Mouse (Mus musculus) olfactory bulb, adult 2 months (tissue): ENCODE data around the gene Hnf1b.

Experiments
- CTCF ChIP-seq: fragments of 200-500 bp; IDR thresholded peaks from 2 replicates; pipeline ENCODE4 v1.5.1; 2012; ENCODE audit warnings: low read depth, mild to moderate bottlenecking, low read length, moderate library complexity; ENCODE audit not compliant: insufficient read depth
- POLR2A ChIP-seq: fragments of 200-500 bp; IDR thresholded peaks from 2 replicates; pipeline ENCODE4 v1.6.1; 2012; ENCODE audit warnings: mild to moderate bottlenecking, low read depth, low read length, moderate library complexity; ENCODE audit not compliant: insufficient read depth

DNA sequence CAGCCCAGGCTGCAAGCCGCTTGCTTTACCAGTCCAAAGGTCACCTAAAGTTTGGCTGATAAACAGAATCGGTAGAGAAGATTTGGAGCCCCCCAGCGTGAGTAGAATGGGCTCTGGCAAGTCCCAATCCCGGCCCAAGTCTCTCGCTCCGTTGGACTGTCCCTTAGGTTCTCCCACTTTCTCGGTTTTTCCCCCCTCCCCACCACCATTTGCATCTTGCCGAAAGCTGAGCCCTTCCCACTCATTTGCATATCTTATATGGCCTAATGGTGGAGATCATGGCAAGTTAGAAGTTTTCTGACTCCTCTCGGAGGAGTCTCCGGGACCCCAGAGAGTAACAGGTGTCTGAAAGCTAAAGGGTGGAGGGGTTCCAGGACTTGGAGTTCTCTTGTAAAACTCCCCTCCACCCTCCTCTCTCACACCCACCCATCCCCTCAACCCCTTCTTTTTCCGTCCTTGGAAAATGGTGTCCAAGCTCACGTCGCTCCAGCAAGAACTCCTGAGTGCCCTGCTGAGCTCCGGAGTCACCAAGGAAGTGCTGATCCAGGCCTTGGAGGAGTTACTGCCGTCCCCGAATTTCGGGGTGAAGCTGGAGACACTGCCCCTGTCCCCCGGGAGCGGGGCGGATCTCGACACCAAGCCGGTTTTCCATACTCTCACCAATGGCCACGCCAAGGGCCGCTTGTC is 866 bp downstream of the Hnf1b start:
- TF ChIP-seq POLR2A (no peak), CTCF (no peak)
